Mouse (Mus musculus): ENCODE measurements around the gene Ramp2. TPM values are rescaled to one million over a fixed set of nuclear protein-coding genes. Genes with fewer than 3 reads are reported as not detected.

The Ramp2 gene
- 143 and 155 TPM in 2 replicates for polyA plus RNA-seq (2015; fragmentation: Nextera tagmentation; extraction: Ambion mirVana)

DNA sequence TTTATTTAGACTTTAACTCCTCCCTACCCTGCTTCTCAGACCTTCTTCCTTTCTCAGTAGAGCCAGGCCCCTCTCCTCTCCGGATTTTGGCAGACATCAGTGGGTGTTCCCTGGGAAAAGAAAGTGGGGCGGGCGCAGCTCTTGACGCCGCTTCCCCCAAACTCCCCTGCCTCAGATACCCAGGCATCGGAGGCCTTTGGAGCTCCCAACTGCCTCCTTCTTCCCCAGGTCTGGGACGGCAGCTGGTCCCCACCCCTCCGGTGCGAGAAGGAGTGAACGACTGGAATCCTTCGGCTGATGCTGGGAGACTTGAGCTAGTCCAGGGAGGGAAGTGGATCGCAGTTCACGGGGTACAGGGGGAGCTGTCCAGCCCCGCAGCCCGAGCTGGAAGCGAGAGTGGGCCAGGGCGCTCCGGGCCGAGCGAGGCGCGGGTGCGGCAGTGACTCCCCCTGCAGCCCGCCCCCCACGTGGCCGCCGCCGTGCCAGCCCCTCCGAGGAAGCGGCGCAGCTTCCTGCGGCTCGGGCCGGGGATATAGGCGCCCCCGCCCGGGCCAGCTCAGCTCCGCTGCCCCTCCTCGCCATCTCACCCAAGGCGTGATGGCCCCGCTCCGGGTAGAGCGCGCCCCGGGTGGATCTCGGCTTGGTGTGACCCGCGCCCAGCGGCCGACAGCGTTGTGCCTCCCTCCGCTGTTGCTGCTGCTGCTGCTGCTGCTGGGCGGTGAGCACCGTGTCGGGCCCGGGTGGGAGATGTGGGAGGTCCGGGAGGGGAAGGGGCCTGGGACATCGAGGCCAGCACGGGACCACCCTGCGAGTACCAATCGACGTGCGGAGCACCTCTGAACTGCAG lies at the start of gene Ramp2:
Gene Ramp2, plus strand, starts transcription at position 174 of the 847 bp plus-strand sequence.

GRCm38 (mm10) chr11:101226065-101226701 lies 19.6 kb upstream of the Ramp2 start, which contains the start of gene Ezh1:
Gene Ezh1 (minus strand): TSS chr11:101226463.

GRCm38 (mm10) chr11:101253613-101254389 lies 8.0 kb downstream of the Ramp2 start, which contains the start of gene Vps25:
Gene Vps25 (plus strand): TSS chr11:101253707.

GRCm38 (mm10) chr11:101259948-101260825 lies 14.4 kb downstream of the Ramp2 start, which contains the start of gene Wnk4:
Gene Wnk4 (plus strand): TSS chr11:101260567.

DNA sequence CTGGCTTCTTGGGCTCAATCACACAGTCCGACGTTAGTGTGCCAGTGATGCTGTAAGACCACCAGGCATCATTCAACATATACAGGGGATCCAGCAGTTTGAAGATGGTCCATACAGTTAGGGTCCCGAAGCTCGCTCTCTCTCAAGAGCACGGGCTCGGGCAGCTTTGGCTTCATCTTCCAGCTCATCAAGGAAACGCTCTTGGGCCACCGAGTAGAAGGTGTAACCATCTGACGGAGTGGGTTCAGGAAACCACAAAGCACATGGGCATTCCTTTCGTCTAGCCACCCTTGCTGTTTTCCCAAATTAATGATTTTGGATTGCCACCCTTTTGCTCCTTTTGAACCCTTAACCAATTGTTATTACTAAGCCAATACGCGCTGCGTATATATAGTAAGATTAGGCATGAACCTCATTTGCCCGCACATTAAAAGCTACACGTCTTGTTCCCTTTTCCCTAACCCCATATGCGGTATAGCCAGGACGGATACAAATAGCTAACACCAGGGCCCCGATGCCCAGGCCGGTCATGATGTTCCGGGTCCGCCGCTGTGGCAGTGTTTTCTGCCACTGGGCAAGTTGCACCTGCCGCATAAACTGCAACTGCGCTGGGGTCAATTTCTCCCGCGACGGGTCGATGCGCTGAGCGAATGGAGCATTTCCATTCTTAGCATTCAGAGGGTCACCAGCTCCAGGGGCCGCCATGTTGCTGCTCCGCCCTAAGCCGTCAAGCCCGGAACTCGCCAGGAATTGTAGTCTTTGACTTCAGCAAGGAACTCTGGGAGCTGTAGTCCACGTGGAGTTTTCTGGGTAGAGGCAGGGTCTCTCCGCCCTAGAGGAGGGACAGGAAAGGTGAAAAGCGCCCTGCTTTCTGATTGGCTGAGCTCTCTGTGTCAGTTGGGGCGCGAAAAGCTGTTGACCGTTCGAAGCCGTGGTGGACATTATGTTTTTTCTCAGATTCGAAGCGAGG lies 32.7 kb downstream of the Ramp2 start, which contains the start of the genes Cntd1 and Coa3:
Gene Cntd1, plus strand, starts transcription at position 790 of the 970 bp plus-strand sequence.
Gene Coa3, minus strand, starts transcription at position 892 of the 970 bp plus-strand sequence.

GRCm38 (mm10) chr11:101302004-101302798 lies 56.4 kb downstream of the Ramp2 start, which contains the start of gene Becn1:
Gene Becn1 (minus strand): TSS chr11:101302286.

Other genes with a start within 250 kb of the Ramp2 start
- gene Atp6v0a1, start 236.6 kb upstream of the Ramp2 start, polyA plus RNA-seq (2015; fragmentation: Nextera tagmentation; extraction: Ambion mirVana) = 156 and 176 TPM in 2 replicates
- gene Naglu, start 176.0 kb upstream of the Ramp2 start, polyA plus RNA-seq (2015; fragmentation: Nextera tagmentation; extraction: Ambion mirVana) = 12.8 and 12.9 TPM in 2 replicates
- gene Hsd17b1, start 167.6 kb upstream of the Ramp2 start, polyA plus RNA-seq (2015; fragmentation: Nextera tagmentation; extraction: Ambion mirVana) = 0.18 and 0.28 TPM in 2 replicates
- gene Coasy, start 163.5 kb upstream of the Ramp2 start, polyA plus RNA-seq (2015; fragmentation: Nextera tagmentation; extraction: Ambion mirVana) = 30.7 and 32.2 TPM in 2 replicates
- 66.4 and 68.3 TPM in 2 replicates for gene Mlx, start 158.8 kb upstream of the Ramp2 start, polyA plus RNA-seq (2015; fragmentation: Nextera tagmentation; extraction: Ambion mirVana)
- gene Psmc3ip, start 150.6 kb upstream of the Ramp2 start, polyA plus RNA-seq (2015; fragmentation: Nextera tagmentation; extraction: Ambion mirVana) = 11.4 and 15.9 TPM in 2 replicates
- gene Retreg3, start 126.1 kb upstream of the Ramp2 start, polyA plus RNA-seq (2015; fragmentation: Nextera tagmentation; extraction: Ambion mirVana) = 21.0 and 22.1 TPM in 2 replicates
- gene Tubg1, start 126.1 kb upstream of the Ramp2 start, polyA plus RNA-seq (2015; fragmentation: Nextera tagmentation; extraction: Ambion mirVana) = 61.3 and 65.4 TPM in 2 replicates
- gene Tubg2, start 90.1 kb upstream of the Ramp2 start, polyA plus RNA-seq (2015; fragmentation: Nextera tagmentation; extraction: Ambion mirVana) = 62.5 and 67.4 TPM in 2 replicates
- gene Cntnap1, start 75.5 kb upstream of the Ramp2 start, polyA plus RNA-seq (2015; fragmentation: Nextera tagmentation; extraction: Ambion mirVana) = 13.6 and 14.3 TPM in 2 replicates
- 7.9 and 10.5 TPM in 2 replicates for gene Plekhh3, start 74.7 kb upstream of the Ramp2 start, polyA plus RNA-seq (2015; fragmentation: Nextera tagmentation; extraction: Ambion mirVana)
- 0.56 and 1.0 TPM in 2 replicates for gene Ccr10, start 70.6 kb upstream of the Ramp2 start, polyA plus RNA-seq (2015; fragmentation: Nextera tagmentation; extraction: Ambion mirVana)
- 21.5 and 25.4 TPM in 2 replicates for gene Ezh1, start 19.6 kb upstream of the Ramp2 start, polyA plus RNA-seq (2015; fragmentation: Nextera tagmentation; extraction: Ambion mirVana)
- gene Vps25, start 7.7 kb downstream of the Ramp2 start, polyA plus RNA-seq (2015; fragmentation: Nextera tagmentation; extraction: Ambion mirVana) = 129 and 133 TPM in 2 replicates
- gene Wnk4, start 14.5 kb downstream of the Ramp2 start, polyA plus RNA-seq (2015; fragmentation: Nextera tagmentation; extraction: Ambion mirVana) = 5.9 and 6.4 TPM in 2 replicates
- 0.48 and 1.0 TPM in 2 replicates for gene Cntd1, start 33.0 kb downstream of the Ramp2 start, polyA plus RNA-seq (2015; fragmentation: Nextera tagmentation; extraction: Ambion mirVana)
- gene Coa3, start 33.1 kb downstream of the Ramp2 start, polyA plus RNA-seq (2015; fragmentation: Nextera tagmentation; extraction: Ambion mirVana) = 229 and 252 TPM in 2 replicates
- gene Becn1, start 56.3 kb downstream of the Ramp2 start, polyA plus RNA-seq (2015; fragmentation: Nextera tagmentation; extraction: Ambion mirVana) = 131 and 140 TPM in 2 replicates
- 80.5 and 81.0 TPM in 2 replicates for gene Psme3, start 70.2 kb downstream of the Ramp2 start, polyA plus RNA-seq (2015; fragmentation: Nextera tagmentation; extraction: Ambion mirVana)
- 0.46 and 0.64 TPM in 2 replicates for gene Aoc2, start 79.0 kb downstream of the Ramp2 start, polyA plus RNA-seq (2015; fragmentation: Nextera tagmentation; extraction: Ambion mirVana)
- 0.18 and 0.34 TPM in 2 replicates for gene Aoc3, start 84.6 kb downstream of the Ramp2 start, polyA plus RNA-seq (2015; fragmentation: Nextera tagmentation; extraction: Ambion mirVana)
- not detected in 2 replicates for gene G6pc, start 121.5 kb downstream of the Ramp2 start, polyA plus RNA-seq (2015; fragmentation: Nextera tagmentation; extraction: Ambion mirVana)
- 84.4 and 90.0 TPM in 2 replicates for gene Aarsd1, start 171.6 kb downstream of the Ramp2 start, polyA plus RNA-seq (2015; fragmentation: Nextera tagmentation; extraction: Ambion mirVana)
- gene Gm27029, start 178.8 kb downstream of the Ramp2 start, polyA plus RNA-seq (2015; fragmentation: Nextera tagmentation; extraction: Ambion mirVana) = 5.1 and 6.6 TPM in 2 replicates
- 22.4 and 24.5 TPM in 2 replicates for gene Rundc1, start 179.1 kb downstream of the Ramp2 start, polyA plus RNA-seq (2015; fragmentation: Nextera tagmentation; extraction: Ambion mirVana)
- 4.1 and 4.5 TPM in 2 replicates for gene Ptges3l, start 179.3 kb downstream of the Ramp2 start, polyA plus RNA-seq (2015; fragmentation: Nextera tagmentation; extraction: Ambion mirVana)
- gene Rpl27, start 196.3 kb downstream of the Ramp2 start, polyA plus RNA-seq (2015; fragmentation: Nextera tagmentation; extraction: Ambion mirVana) = 246 and 275 TPM in 2 replicates
- 6.7 and 8.5 TPM in 2 replicates for gene Ifi35, start 202.4 kb downstream of the Ramp2 start, polyA plus RNA-seq (2015; fragmentation: Nextera tagmentation; extraction: Ambion mirVana)
- gene Rnd2, start 219.0 kb downstream of the Ramp2 start, polyA plus RNA-seq (2015; fragmentation: Nextera tagmentation; extraction: Ambion mirVana) = 163 and 168 TPM in 2 replicates
- 103 and 115 TPM in 2 replicates for gene Vat1, start 220.2 kb downstream of the Ramp2 start, polyA plus RNA-seq (2015; fragmentation: Nextera tagmentation; extraction: Ambion mirVana)